Mouse (Mus musculus) thymus, postnatal 36 days (tissue): Measurements from ENCODE around the gene Pnpla5.
"Not testable (repeated sequence)": the region's sequence is repeated elsewhere in the genome, so short reads cannot be mapped to it uniquely, and the experiment has no call there.

Experiments
- DNase-seq, 2 experiments: peaks; one replicate each; pipeline ENCODE4 v3.0.0; 2022; ENCODE audit warnings: mixed read lengths in 2 of 2

Gene Pnpla5

DNA sequence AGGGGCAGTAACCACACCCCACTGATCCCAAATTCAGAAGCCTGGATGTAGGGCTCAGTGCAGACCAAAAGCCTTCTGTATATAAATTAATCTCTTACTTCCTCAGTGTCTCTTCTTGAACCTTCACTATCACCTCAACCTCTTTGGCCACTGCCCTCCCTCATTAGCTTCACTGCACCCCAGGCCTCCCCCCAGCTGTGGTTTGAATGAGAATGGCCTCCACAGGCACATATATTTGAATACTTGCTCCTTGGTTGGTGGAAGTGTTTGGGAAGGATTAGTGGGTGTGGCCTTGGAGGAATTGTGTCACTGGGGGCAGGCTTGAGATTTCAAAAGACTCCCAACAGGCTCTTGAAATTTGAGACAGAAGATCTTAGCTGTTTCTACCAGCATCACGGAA is 6.5 kb downstream of the Pnpla5 start:
- DNase-seq, result no peak

DNA sequence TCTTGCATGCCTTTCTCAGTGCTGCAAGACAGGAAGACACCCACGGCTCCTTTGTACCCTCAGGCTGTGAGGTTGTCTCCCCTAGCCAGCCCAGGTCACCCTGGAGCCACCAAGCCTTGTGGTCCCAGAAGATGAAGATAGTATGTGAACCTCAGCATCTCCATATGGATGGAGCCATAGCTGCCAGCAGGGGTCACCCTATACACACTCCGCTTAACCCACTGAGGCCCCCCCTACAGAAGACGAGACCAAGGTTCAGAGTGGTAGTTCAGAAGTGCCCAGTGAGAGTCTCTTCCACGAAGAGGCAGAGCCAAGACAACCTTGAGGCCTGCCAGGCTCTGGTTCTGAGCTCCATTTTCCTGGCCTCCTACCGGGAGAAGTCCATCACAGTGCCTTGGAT is 7.2 kb downstream of the Pnpla5 start:
- no peak for DNase-seq

DNA sequence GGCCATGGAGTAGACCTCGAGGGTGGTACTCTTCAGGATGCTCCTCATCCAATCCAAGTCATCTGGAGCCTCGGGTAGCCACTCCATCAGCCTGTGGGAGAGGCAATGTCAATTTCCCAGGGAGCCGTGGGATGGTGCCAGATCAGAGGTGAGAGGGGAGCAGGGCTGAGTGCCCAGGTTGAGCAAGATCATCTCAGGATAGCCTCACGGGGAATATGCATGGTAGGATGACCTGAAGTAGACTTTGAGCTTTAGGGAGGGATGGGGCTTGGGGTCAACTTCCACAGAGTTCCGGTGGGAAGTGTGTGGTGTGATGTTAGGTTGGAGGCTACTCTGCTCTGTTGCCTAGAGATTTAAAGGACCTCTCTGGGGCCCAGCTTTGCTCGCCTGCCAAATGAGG is 9.1 kb downstream of the Pnpla5 start:
- no peak for DNase-seq

DNA sequence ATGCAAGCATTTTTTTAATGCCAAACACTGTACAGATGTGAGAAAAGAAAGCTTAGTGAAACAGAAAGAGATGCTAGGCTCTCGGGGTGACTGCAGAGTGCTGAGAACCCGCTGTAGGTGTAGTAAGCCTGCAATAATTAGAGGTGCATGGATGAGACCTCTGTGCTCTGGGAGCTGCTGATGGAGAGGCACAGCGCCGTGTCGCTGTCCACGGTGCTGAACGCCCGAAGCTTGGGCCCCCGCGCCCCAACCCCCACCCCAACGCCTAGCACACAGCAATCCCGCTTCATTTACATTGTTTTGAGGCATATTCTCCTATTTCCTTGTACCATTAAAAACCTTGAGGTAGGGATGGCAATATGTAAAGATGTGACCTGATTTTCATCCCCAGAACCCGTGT is 14.1 kb downstream of the Pnpla5 start:
- no peak for DNase-seq

DNA sequence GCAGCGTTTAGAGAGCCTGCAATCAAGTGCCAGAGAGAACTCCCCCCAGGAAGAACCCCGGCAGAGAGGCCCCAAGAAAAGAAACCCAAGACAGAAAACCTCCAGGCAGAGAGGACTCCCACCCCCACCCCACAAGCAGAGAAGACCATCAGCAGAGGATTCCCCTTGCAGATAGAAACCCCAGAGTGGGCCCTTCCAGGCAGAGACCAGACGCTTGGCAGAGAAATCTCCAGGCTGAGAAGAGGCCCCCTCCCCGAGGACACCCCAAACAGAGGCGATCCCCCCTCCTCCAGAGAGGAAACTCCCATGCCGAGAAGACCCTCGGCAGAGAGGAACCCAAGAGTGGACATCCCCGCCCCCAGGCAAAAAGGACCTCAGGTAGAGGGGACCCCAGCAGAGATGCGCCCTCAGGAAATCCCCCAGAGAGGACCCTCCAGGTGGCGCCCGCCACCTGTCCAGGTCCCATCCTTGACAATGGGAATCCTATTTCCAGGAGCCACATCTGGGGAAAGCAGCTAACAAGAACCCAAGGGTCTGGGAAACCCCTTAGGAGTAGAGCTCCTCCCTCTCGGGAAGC is 17.0 kb downstream of the Pnpla5 start:
- no peak for DNase-seq

DNA sequence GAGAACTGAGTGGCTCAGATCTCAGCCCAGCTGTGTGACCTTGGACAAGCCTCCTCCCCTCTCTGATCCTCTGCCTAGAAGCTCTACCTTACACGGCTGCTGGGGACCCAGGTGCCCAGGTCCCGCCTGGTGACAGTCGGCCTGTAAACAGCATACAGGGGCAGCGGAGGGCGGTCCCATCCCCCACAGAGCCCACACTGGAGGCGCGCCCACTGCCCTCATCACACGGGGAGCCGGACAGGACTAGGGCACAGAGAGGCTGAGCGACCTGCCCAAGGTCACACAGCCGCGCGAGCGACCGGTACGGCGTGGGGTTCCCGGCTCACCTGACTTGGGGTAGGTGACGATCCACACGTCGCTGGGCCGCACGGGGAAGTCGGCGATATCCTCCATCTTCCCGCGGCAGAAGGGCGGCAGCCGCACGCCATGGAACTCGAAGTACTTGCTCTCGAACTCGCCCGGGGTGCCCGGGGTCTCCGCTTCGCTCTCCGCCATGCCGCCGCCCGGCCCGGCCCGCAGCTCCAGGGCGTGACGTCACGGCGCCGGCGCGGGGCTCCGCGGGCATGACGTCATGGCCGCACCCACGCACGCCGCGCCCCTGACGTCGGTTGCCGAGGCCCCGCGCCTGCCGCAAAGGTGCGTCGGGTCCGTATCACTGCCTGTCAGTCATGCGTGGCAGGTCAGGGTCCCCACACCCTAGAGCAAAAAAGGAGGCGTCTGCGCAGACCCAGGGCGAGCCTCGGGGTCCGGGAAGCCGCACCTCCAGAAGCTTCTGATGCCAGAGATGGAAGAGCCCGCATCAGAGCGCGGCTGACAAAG is 17.7 kb downstream of the Pnpla5 start, which contains the start of gene Sult4a1:
Gene Sult4a1, minus strand, starts transcription at position 650 of the 819 bp plus-strand sequence.
- DNase-seq, result no peak

DNA sequence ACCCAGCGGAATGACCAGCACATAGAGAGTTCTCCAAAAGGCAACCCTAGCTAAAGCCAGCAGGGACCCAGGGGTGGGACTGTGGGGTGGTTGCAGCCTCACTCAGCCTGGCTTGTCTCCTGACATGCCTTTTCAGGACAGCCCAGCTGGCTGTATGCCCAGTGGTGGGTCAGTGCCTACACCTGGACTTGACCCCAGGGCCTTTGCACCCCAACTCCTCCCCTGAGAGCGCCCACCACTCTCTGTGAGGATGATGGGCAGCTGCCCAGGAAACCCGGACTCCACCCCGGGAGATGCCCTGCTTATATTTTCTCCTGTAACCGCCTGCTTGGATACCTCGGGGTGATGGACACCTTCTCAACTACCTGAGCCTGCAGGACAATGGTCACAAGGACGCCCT is 18.3 kb downstream of the Pnpla5 start:
- no peak for DNase-seq

DNA sequence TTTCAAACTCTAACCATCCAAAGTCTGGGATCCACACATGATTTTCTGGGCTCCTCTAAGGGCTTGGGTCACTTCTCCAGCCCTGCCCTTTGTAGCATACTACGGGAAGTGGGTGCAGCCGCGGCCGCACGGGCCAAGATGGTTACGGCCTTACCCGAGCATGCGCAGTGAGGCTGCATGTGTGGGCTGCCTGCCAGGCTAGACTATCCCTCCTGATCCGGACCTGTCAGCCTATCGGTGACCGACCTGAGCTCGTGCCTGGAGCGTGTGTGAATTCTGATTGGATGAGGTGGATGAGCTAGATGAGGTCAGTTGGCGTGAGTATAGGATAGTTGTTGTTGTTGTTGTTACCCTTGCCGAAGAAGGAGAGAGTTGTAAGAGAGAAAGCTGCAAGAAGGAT is 25.4 kb downstream of the Pnpla5 start:
- DNase-seq, result not testable (repeated sequence)

DNA sequence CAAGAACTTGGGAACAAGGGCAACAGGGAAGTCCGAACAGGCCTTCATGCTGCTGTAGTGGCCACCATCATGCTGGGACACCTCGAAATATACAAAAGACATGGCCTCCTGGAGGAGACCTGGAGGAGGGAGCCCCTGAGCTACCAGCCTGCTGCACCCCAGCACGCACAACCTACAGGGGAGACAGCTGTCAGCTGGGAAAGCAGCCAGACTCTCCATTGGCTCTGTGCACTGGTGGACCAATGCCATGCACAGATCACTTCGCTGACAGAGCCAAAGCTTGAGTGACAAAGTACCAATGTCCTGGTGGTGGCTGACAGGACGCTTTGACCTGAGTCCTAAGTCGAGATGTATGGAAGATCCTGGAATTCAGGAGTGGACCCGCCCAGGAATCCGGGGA is 26.9 kb downstream of the Pnpla5 start:
- no peak for DNase-seq

DNA sequence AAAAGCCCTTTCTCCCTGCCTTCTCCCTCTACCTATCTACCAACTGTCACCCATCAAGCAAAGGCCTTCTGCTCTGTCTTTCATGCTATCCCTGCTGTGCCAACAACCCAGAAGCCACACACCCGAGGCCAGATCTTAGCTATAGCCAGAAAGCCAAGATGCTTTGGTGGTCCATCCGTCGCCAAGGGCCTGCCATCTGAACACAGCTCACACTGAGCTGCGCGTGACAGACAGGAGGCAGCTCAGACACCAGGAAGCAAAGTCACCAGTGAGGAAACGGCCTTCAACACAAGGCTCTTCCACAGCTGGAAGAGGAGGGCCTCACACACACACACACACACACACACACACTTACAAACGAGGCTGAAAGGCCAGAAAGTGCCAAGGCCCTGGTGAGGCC is 28.1 kb downstream of the Pnpla5 start:
- no peak for DNase-seq

DNA sequence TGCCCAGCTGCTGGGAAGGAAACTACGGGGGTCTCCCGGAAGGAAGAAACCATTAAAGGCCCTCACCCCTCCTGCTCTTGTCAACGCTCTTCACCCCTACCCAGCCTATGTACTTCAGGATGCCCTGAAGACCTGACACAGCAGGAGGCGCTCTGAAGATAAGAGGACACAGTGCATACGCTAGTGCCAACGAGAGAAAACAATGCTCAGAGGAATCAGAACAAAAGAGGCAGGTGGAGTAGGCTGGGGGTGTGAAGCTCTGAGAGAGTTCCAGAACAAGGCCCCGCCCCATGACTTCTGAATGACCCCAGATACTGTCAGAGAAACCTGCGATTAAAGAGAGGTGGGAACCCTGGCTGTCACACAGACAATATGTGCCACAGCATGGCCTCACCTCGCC is 36.2 kb downstream of the Pnpla5 start:
- no peak for DNase-seq

DNA sequence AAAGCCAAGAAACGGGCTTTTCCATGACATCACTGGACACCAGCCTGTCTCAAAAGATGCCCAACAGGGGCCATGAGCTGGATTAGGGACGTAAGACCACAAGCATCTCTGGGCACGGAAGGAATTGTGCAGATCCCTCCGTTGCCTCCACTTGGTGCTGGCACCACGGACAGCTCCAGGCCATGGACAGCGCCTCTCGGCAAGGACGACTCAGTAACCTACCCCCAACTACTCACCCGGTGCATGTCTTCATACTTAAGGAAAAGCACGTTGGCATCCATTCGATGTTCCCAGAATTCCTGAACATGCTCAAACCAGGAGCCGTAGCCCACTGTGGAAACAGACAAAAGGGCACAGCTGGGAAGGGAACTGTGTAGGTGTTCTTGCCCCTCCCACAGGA is 36.6 kb downstream of the Pnpla5 start:
- no peak for DNase-seq

DNA sequence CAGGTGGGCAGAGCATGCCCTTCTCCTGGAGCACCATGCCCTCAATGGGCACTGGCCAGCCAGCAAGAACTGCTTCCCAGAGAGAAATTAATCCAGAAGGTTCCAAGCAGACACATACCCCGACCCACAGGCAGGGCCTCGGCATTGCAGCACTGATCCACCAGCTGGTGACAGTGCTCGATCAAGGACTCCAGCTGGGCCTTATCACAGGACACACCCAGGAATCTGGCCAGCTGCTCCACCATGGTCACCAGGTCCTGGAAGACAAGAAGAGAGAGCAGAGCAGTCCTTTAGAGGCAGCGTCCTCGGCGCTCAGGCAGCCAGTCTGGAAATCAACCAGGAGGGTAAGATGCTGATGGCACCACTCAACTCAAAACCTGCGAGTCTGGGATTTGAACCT is 42.9 kb downstream of the Pnpla5 start:
- DNase-seq, result no peak

DNA sequence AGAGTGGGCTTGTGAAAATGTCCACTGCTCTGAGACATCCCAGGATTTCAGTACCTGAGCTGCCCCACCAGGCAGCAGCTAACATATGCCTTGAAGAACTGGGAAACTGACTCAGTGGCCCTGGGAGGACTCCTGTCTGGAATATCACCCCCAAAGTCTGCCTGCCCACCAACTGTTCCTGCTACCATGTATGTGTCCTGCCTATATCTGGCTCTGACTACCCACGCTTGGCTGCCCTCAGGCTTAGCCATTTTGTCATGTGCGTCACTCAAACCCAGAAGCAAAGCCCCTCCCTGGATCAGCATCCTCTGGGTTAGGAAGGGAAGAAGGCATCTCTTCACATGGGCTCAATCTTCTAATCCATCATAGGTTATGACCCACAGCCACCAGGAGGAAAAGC is 43.5 kb downstream of the Pnpla5 start:
- DNase-seq, result no peak

DNA sequence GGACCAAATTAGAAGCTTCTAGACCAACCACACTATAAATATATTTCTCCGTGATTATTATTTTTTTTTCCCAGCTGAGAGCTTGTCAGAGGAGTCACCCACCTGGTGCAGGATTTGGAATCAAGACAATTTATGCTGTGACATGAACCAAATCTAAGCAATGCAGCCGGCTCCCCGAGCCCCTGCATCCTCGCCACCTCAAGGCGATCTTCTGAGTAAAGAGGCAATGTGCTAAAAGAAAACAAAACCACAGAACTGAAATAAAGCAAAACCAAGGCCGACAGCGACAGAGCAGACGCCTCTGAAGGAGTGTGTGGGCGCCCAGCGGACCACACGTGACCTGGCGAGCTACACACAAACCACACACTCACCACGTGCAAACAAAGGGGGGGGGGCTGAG is 44.3 kb downstream of the Pnpla5 start:
- no peak for DNase-seq

DNA sequence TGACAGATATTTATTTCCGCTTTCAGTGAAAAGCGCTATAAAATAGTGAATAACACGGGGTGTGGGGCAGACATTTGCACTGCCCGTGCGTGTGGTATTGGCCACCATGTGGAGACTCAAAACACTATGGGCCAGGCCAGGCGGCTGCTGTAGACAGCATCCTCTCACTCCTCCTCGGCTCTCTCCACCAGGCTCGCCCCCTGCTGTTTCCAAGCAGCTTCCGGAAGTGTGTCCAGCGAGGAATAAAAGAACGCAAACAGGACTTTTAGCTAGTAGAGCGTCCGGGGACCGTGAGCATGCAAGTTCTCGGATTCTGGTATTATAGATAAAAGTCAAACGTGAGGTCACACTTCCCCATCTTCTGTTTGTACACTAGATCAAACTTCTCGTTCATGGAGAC is 45.8 kb downstream of the Pnpla5 start:
- no peak for DNase-seq

DNA sequence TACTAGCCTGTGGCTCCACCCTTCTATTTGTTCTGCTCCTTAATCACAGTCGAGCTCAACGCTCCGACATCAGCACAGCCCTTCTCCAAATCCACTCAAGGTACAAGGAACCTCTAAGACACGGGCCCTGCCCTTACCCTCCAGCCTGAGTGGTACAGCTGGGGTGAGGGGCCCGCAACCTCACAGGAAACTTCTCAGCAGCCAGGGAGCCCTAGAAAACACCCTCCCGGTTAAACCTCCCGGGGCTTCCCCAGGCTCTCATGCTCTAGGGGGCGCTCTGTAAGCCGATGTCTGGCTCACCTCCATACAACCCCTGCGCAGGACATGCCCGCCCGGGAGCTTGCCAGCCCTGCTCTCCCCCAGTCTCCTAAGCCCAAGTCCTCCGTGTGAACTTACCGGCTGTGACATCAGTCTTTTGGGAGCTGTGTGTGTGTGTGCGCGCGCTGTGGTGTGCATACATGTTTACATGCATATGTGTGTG is 48.2 kb downstream of the Pnpla5 start:
- DNase-seq, result no peak

DNA sequence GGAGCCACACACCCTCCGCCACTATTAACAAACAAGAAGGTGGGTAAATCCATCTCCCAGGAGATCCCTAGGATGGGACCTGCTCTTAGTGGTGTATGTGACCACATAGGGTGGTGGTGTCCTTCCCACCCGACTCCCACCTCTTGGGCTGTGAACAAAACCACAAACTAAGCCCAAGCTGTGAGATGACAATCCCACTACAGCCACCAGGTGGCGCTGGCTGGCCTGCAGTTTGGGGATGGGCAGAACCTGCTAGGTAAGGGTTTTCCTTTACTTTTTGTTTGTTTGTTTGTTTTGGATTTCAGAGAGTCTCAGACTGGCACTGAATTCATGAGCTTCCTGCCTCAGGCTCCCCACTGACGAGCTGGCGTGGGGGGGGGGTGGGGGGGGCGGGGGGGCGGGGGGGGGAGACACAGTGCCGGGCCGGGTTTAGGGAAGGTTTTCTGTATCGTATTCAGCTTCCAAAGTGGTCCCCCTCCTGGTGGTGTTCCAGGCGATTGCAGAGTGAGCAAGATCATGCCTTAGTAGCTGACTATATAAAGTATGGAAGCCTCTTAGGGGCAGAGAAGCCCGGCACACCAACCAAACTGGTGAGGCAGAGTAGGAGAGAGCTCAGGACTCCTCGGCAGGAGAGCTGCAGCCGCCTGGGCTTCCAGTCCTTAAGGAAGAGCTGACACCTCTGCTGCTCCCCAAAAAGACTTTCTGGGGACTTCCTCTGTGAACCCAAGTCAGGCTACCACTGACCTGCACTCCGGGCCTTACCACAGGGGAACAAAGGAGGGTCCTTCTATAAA is 48.9 kb downstream of the Pnpla5 start:
- peak; percentile 35 to 44 for DNase-seq

DNA sequence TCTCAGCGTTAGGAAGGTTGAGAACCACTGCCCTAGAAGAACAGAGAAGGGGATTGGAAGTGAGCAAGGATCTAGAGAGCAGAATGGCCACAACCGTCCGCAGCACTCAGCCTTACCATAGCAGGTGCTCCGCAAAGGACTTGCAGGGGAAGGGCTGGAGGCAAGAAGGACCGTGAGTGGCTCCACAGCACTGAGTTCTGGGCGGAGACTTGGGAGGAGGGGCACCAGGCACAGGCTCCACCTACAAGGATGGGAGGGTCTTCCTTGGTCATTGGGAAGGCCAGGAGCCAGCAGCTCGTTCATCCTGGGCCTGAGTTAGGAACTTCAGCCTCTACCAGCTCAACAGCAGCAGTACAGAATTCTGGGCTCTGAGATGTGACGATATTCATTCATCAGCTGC is 49.9 kb downstream of the Pnpla5 start:
- no peak for DNase-seq

DNA sequence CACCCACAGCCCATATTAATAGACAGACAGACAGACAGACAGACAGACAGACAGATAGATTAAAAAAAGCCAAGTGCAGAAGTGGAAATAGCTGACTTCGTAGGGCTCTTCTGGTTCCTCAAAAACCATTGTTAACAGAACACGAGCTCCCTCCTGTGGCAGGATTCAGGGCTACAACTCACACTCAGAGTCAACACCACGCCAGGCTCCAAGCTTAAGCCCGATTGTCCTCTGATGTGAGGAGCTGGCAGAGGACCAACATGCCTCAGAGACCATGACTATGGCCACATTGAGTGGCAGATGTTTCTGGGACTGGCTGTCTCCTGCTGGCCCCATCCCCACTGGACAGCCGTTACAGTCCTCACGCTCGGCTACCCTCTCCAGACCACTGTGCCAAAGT is 50.7 kb downstream of the Pnpla5 start:
- DNase-seq, result peak in 1 of 2 experiments; percentile 9

DNA sequence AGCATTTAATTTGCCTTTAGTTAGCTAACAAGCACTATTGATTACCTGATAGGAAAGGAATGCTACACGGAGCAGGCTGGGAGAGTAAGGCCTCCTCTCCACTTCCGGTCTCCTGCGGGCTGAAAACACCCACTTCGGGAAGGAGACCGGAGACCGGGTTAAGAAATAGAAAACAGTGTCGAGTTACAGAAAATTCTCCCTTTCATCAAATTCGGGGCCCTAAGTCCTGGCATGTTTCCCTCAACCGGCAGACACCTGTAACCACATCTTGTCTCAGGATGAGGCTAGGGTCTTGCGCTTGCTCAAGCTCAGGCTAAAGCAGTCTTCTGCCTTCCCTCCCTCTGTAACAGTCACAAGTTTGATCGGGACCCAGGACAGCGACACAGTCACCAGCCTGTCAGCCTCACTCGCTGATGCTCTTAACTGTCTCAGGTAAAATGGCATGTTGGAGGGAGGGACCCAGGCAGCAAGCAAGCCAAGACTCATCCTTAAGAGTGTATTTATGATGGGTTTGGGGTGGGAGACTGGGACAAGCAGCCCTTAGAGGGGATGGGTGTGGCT is 52.8 kb downstream of the Pnpla5 start:
- DNase-seq, result no peak

DNA sequence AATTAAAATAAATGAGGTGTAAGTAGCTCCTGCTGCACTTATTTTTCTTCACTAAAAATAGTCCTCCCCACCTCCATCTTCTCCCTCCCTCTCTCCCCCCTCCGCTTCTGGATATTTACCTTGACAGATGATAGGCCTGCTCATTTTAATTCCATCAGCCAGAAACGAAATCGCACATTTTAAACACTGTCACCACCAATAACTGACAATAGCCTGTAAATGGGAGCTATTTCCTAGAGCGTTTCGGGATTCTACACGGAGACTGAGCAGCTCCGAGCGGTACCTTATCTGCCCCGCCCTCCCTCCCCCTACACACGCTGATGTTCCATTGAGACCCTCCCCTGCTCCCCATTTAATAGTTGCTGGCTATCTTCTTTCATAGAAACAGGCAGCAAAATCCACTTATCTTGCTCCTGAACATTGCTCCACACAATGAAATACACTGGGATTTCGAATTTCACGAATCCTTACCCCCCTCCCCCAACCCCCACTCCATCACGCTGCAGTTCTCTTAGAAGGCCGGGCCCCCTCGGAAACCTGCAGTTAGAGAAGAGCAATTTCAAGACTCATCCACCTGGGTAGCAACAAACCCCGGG is 53.4 kb downstream of the Pnpla5 start:
- no peak for DNase-seq

DNA sequence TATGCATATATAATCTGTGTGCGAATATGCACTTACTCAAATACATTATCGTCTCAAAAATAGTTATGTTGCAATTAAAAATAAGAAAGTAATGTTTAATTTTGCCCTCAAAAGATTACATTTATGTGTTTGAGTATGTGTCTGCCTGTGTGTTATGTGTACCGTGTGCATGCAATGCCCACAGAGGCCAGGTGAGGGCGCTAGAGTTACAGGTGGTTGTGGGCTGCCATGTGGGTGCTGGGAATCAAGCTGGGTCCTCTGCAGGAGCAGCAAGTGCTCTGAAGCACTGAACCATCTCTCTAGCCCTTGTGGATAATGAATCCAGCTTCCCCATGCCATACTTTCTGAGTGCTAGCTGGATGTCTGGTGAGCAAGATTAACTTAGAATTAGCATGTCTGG is 57.3 kb downstream of the Pnpla5 start:
- no peak for DNase-seq
